Mouse (Mus musculus) telencephalon, adult 2 months (tissue): ENCODE results near the gene Dbr1.
"Not testable (repeated sequence)": the region's sequence is repeated elsewhere in the genome, so short reads cannot be mapped to it uniquely, and the experiment has no call there.

ENCODE experiments used
- DNase-seq: peaks from one replicate; pipeline ENCODE4 v3.0.0-alpha.2; 2011; ENCODE audit warnings: low read depth, low spot score

Dbr1 gene

GRCm38 (mm10) chr9:99575677-99576480 is at the start of gene Dbr1:
Gene Dbr1, plus strand, starts transcription at chr9:99575799.
- peak; percentile 85 for DNase-seq

- no peak for DNase-seq
Measured at GRCm38 (mm10) chr9:99531865-99532264, 43.7 kb upstream of the Dbr1 start.

DNA sequence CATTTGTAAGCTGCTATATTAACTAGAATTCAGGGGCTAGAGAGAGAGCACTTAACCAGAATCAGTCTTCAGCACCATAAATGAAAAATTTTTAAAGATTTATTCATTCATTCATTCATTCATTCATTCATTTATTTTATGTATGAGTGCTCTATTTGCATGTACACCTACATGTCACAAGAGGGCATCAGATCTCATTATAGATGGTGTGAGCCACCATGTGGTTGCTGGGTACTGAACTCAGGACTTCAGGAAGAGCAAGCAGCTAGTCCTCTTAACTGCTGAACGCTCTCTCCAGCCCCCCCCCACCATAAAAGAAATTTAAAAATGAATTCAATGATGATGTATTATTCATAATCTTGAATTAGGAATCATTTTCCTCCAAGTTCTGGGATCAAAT is 29.3 kb upstream of the Dbr1 start:
- DNase-seq: no peak

- DNase-seq: no peak
Measured at GRCm38 (mm10) chr9:99552068-99552467, 23.5 kb upstream of the Dbr1 start.

GRCm38 (mm10) chr9:99553049-99553448 is 22.6 kb upstream of the Dbr1 start:
- no peak for DNase-seq

DNA sequence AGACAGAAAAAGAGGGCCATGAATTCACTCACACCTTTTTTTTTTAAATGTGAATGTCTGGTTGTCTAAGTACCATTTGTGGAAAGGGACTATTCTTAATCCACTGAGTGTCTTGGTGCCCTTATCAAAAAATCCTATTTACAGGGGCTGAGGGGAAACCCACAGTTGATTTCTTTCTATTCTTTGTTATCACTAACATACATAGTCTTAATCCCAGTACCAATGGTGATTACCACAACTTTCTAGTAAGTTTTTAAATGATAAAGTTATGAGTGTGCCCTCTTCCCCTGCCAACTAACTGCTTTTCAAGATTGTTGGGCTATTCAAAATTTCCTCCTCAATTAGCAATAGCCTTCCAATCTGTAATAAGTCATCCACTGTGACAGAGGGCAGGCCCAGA is 21.5 kb upstream of the Dbr1 start:
- DNase-seq: no peak

DNA sequence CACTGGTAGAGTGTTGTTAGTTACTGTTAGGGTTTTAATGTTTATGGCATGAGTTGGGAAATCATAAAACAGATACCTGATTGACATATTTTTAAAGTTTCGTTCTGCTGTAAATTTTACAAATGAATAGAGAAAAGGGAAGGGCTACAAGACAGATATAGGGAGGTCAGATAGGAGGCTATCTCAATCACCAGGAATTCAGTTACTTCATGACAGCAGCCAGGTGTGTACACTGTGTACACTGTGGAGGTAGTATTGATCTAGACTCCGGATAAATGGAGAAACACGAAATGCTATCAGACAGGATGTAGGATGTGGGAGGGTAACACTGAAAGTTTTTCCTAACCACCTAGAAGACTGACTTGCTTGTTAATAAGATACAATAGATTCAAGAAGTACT is 20.3 kb upstream of the Dbr1 start:
- DNase-seq: no peak

DNA sequence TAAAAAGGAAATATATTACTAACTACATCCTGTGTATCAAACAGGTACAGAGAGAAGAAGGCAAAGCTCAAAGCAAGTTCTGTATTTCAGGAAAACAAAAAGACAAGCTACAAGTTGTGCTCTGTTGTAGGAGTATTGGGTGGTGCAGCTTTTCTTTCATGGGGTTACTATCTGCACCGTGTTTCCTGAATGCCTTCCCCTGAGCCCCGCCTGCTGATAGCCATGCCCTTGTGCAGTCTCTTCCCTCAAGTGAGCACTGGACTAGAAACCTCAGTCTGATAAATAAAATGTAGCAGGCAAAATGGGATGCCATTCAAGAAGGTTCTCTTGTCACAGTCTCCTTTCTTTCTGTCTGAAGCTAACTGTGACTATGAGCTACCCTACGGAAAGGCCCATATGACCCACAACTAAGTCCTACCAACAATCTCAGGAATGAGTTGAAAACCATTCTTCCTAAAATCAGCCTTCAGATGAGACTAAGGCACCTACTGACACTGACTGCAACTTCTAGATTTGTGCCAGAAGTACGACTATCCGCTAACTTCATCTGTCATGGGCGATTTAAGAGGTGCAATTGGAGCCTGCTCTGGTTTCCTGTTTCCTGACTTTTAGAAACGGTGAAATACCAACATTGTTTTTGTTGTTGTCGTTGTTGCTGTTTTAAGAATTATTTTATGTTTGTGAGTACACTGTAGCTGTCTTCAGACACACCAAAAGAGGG is 17.9 kb upstream of the Dbr1 start:
- DNase-seq: no peak

- no peak for DNase-seq
Measured at GRCm38 (mm10) chr9:99558824-99559556, 16.6 kb upstream of the Dbr1 start.

DNA sequence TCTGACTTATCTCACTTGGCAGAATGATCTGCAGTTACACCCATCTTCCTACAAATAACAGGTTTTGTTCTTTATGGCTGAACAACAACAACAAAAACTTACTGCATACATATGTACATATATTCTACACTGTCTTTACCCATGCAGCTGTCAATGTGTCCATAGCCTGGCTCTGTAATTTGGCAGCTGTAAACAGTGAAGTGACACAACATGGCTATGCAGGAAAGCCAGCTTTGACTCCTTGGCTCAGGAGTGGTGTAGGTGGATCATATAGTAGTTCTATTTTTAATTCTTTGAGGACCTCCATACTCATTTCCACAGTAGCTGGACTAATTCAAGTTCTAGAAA is 16.1 kb upstream of the Dbr1 start:
- no peak for DNase-seq

- no peak for DNase-seq
Measured at GRCm38 (mm10) chr9:99560389-99560788, 15.2 kb upstream of the Dbr1 start.

- DNase-seq: no peak
Measured at GRCm38 (mm10) chr9:99563714-99564113, 11.9 kb upstream of the Dbr1 start.

DNA sequence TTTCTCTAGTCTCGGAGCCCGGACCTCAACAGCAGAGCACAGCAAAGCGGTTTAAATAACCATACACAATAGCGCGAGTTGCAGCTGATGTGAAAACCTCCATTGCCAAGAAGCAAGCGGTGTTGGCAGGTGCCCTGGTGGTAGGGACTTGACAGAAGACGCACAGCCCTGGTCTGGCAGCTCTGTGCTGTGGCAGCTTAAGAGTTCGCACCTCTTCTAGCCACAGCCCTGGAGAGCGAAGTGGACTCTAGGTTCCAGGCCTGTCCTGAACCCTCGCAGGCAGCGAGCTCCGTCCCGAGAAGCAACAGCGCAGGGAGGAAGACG is 7.6 kb upstream of the Dbr1 start:
- peak; percentile 6 for DNase-seq

GRCm38 (mm10) chr9:99568347-99569070 is 7.1 kb upstream of the Dbr1 start, which contains the start of gene Armc8:
Gene Armc8, minus strand, starts transcription at chr9:99568899.
- peak; percentile 82 for DNase-seq

- no peak for DNase-seq
Measured at GRCm38 (mm10) chr9:99569071-99569397, 6.6 kb upstream of the Dbr1 start.

DNA sequence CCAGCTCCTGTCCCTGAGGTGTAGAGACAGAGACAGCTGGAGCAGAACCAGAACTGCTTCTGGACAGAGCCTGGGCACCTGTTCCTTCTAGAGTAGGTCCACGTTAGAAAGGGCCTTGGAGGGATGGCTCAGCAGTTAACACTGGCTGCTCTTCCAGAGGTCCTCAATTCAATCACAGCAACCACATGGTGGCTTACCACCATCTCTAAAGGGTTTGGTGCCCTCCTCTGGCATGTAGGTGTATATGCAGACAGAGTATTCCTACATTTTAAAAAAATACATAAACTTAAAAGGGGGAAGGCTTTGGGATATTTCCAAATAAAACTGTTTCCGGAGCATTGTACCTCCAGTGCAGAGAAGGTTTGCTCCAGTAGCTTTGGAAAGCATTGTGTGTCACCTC is 5.1 kb downstream of the Dbr1 start:
- peak; percentile 29 for DNase-seq

GRCm38 (mm10) chr9:99587505-99588202 is 12.1 kb downstream of the Dbr1 start:
- DNase-seq: no peak

GRCm38 (mm10) chr9:99591144-99591543 is 15.5 kb downstream of the Dbr1 start:
- DNase-seq: no peak

- DNase-seq: not testable (repeated sequence)
Measured at GRCm38 (mm10) chr9:99599127-99599526, 23.5 kb downstream of the Dbr1 start.

DNA sequence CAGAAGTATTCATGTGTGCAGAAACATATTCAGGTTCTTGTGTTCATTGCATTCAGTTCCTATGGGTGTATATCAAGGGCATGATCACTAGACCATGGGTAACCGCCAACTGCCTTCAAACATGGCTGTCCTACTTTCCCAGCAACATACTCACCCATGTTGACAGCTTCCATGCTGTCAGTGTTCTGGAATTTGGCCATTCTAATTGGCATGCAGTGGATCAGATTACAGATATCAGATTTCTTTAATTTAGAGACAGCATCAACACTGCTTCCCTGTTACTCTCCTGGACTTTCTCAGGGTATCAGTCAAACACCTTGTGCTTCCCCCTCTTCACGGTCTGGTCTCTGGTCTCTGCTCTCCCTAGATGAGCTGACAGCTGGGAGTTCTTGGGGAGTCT is 28.0 kb downstream of the Dbr1 start:
- DNase-seq: no peak

- no peak for DNase-seq
Measured at GRCm38 (mm10) chr9:99612202-99612601, 36.6 kb downstream of the Dbr1 start, which contains the start of gene A4gnt. Gene A4gnt, plus strand, starts transcription at chr9:99612502.
